Mouse (Mus musculus) lung, postnatal 0 days (tissue): ENCODE data around the gene Olfm4.

Experiments
- CTCF ChIP-seq: IDR thresholded peaks from 2 replicates; pipeline ENCODE4 v1.5.1; 2016; ENCODE audit warnings: antibody characterized with exemption, mild to moderate bottlenecking
- EP300 ChIP-seq: IDR thresholded peaks from 2 replicates; pipeline ENCODE4 v1.6.1; 2016; ENCODE audit warnings: antibody characterized with exemption, mild to moderate bottlenecking, control low read depth

DNA sequence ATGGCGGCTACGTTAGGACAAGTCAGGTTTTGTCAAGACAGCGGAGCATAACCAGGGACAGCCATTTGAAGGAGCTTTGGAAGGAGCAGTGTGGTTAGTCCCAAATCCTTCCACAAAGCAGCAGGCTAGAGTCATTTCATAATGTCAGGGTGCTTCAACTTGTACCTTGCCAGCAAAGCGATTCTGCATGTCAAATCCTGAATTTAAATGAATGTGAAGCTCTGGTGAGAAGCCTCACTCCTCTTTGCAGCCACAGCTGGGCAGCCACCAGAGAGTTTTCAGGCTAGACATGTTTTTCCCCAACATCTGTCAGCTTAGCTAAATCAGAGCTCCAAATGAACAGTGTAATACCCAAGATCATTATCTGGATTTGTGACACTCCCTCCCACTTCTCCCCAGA lies 22.7 kb upstream of the Olfm4 start:
- TF ChIP-seq CTCF, result no peak
- no peak for TF ChIP-seq EP300
